Mouse (Mus musculus) lung, postnatal 0 days (tissue): ENCODE measurements around the gene Eef1a2.

ENCODE experiments used
- CTCF ChIP-seq: IDR thresholded peaks from 2 replicates; pipeline ENCODE4 v1.5.1; 2016; ENCODE audit warnings: antibody characterized with exemption, mild to moderate bottlenecking
- EP300 ChIP-seq: IDR thresholded peaks from 2 replicates; pipeline ENCODE4 v1.6.1; 2016; ENCODE audit warnings: antibody characterized with exemption, mild to moderate bottlenecking, control low read depth

GRCm38 (mm10) chr2:181147546-181148317 is 9.1 kb downstream of the Eef1a2 start:
- no peak for TF ChIP-seq EP300
- no peak for TF ChIP-seq CTCF
